Mouse (Mus musculus): ENCODE measurements around the gene Lgsn.

Gene Lgsn

DNA sequence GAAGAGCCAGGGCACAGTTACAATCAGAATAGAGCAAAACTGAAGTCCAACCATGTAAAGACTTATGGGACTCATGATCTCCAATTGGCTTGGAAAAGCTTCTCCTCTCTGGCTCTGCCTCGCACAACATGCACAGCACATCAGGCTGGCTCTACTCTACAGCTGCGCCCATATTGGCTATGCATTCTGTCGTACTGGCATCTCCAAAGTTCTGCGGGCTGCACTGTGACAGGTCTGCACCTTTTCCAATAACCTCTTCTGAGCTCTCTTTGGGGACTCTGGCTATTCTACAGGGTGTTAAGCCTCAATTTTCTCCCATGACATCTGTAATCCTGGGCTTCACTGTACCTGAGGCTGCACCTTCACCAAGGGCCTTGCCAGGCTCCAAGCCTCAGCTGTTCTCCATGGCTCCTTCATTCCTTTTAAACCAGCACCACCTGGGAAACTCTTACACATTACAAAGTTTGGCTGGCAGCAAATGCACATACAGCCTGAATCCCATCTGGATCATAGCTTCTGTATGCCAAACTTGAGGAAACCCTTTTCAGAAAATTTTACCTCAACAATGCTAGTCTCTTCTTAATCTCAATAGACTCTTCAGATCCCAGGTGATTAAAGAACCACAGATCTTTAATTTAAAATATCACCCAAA, 44.5 kb downstream of the Lgsn start:
- no peak for DNase-seq

DNA sequence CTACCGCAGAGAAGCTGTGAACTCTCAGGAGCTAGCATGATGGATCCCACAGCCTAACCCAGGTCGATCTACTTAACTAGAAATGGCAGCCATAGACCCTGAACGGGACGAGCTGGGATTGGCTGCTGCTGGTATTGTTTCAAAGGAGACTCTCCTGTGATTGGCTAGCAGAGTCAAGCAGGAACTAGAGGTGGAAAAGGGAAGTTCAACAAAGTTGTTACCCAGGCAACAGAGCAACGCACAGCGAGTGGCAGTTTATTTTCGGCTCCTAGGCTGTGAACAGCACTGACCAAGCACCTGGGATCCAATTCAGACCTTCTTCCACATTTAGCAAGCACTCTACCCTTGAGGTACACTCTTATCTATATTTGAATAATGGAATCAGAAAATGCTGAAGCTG, 46.4 kb downstream of the Lgsn start, which contains the start of the genes 4931428L18Rik and Pih1d3:
4931428L18Rik (minus strand) TSS at position 121 of the 400 bp plus-strand sequence.
Pih1d3 (plus strand) TSS at position 275 of the 400 bp plus-strand sequence.
- DNase-seq, result no peak

DNA sequence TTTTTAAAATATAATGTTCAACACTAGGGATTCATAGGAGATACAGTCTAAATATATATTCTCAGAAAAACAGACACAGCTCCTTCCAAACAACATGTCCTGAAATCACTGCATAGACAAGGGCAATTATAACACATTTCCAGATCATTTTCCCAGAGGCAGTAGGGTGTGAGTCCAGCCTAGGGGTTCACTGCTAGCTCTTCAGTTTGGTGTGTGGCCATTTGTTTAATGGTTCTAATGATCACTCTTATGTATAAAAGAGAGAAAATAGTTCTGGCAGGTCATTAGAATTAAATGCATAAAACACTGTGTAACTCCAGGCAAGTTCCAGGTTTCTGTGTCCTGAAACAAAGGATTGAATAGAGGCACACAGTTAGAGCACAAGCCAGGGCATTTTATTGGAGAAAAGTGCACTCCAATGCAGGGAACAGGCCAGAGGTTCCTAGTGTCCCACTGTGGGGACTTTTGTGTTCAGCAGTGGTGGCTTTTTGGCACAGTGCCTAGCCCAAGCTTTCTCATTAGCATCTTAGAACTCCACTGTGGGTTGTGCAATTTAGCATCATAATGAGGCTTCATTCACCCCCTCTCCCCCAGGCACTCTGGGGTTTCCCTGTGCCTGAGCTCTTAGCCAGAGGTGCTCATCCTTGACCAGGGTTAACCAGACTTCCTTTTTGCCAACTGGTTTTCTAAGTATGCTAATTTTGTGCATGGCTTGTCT, 57.3 kb downstream of the Lgsn start:
- no peak for DNase-seq

Measured in liver (tissue).